Mouse (Mus musculus) urinary bladder, postnatal 25 days (tissue): ENCODE measurements around the gene Srrm2.

ENCODE experiments used
- DNase-seq: peaks from one replicate; pipeline ENCODE4 v3.0.0; 2022; ENCODE audit warnings: low spot score

Gene Srrm2

GRCm38 (mm10) chr17:23806867-23807266 lies 16.5 kb downstream of the Srrm2 start:
- DNase-seq, result no peak

DNA sequence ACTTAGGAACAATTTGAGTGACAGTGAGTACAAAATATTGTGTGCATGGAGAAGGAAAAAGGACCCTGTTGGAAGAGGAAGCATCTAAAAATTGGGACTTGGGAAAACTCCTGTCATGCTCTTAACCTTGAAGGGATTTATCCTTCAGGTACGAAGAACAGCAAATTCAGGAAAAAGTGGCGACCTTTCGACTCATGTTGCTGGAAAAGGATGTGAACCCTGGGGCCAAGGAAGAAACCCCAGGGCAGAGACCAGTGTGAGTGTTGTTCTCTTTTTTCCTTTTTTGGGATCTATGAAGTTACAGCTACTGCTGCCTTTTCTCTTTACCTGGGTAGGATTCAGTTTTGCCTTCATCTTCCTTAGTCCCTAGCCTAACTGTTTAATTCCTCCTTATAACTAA lies 17.6 kb downstream of the Srrm2 start:
- no peak for DNase-seq

- no peak for DNase-seq
Measured at GRCm38 (mm10) chr17:23815641-23816040, 25.3 kb downstream of the Srrm2 start.

- DNase-seq, result no peak
Measured at GRCm38 (mm10) chr17:23818579-23818978, 28.2 kb downstream of the Srrm2 start.

GRCm38 (mm10) chr17:23819235-23819634 lies 28.9 kb downstream of the Srrm2 start:
- DNase-seq, result no peak

- DNase-seq, result no peak
Measured at GRCm38 (mm10) chr17:23820731-23821130, 30.4 kb downstream of the Srrm2 start.

- DNase-seq, result no peak
Measured at GRCm38 (mm10) chr17:23822094-23822493, 31.8 kb downstream of the Srrm2 start.

DNA sequence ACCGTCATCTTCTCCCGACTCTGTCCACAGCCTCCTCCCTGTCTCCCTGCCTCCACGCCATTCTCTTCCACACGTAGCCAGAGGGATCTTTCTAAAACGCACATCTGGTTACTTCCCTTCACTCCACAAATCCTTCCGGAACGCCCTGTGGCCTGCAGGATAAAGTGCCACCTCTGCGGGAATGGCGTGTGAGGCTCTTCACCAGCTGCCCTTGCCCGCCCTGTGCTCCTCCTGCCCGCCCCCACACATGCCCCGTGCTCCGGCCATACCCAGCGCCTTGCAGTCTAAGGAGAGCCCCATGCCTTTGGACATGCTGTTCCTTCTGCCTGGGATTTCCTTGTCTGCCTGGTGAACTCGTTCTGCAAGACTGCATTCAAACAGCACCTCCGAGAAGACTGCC lies 32.7 kb downstream of the Srrm2 start:
- no peak for DNase-seq

DNA sequence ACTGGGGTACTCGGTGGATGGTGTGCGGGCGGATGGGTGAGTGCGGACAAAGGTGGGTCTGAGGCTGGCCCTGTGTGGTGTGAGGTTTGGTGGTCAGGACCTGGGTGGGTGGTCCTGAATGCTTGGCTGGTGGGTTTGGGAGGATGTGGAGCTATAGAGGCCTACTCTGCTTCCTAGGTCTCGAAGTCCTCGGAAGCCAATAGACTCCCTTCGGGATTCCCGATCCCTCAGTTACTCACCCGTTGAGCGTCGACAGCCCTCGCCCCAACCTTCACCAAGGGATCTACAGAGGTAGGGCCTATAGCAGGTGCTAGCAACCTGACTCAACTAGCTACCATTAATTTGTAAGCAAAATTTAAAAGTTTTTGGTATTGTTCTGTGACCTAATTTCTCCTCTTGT lies 33.3 kb downstream of the Srrm2 start:
- no peak for DNase-seq

DNA sequence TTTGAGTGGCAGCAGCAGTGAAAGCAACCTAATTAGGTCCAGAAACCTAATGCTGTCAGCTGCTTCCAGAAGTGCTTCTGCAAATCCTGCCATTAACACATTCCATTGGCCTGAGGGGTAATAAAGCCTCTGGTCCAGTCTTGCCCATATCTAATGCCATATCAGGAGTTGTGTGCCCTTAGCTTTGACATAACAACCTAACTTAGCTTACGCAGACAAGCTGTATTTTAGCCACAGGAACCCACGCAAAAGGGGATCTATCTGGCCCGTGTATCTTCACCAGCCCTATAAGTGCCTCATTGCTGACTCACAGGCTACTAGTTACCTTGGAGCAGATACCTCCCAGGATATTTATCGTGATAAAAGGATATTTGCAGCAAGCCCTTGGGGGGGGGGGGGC lies 35.3 kb downstream of the Srrm2 start:
- no peak for DNase-seq

DNA sequence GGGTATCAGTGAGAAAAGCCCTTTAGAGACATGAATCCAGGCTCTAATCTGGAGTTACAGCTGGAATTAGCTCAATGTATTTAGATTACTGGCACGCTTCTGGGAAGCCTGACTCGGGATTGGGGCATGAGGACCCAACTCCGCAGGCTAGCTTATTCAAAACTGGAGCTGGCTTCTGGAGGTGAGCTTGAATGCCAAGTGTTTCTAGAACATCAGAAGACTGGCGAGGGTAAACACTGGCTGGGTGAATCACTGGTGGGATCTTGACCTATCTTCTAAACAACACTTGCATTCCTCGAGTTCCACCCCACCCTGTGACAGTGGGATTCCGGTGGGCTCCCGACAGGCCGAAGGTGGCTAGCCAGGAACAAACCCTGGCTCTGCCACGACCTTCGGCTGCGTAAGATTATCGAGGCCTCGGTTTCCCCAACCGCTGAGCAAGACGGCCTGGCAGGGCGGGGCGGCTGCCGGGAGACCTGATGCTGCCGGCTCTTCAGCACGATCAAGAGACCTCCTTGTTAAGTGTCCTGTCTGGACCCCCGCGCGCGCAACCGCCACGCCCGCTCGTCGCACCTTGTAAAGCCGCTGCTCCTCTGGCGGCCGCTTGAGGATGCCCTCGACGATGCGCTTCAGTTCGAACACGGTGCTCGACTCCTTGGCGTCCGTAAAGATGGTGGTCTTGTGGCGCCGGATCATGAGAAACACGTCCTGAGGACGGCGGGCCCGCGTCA lies 38.1 kb downstream of the Srrm2 start:
- DNase-seq, result peak; percentile 47

DNA sequence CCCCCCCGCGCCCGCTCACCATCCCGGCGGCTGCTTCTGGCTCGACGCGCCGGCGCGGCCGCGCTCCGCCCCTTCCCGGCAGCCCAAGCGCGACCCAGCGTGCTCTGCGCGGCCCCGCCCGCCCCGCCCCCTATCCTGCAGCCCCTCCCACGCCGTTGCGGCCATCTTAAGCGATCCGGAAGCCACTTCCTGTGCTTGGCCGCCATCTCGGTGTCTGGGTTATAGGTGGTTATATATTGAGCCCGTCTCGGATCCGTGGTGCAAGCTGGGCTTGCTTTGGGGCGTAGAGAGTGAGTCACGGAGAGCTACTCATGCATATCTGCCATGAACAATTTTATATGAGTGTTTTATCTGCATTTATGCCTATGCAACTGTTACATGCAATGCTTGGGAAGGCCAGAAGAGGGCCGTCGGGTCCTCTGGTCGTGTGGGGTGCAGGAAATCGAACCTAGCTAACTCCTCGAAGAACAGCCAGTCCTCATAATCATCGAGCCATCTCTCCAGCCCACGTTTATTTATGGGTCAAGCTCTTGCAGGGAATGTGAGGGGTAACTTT lies 38.8 kb downstream of the Srrm2 start, which contains the start of gene Elob:
Gene Elob (minus strand): TSS at position 73 of the 556 bp plus-strand sequence.
- DNase-seq, result peak; percentile 69

GRCm38 (mm10) chr17:23831201-23831600 lies 40.9 kb downstream of the Srrm2 start:
- DNase-seq, result no peak

DNA sequence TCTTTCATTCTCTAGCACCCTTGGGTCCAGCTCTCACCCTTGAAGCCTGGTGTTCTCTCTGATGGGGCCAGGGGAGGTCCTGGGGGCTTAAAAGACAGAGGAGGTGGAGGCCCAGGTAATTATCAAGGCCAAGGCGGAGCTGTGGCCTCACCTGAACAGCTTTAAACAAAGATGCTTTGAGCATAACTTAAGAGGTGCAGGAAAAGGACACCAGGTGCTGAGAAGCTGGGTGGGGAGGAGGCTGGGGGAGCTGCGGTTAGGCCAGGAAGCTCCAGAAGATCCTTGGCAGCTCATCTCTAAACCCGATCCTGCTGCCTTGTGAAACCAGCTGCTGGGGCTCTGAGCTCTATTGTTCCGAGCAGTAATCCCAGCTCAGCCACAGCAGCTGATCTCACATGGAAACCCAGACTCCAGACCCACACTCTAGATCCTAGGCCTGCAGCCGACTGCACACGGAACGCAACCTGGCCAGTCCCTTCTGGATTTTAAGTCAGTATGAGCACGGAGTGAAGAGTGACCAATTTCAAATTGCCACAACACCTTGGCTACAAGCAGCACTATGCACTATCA lies 45.8 kb downstream of the Srrm2 start, which contains the start of gene Prss33:
Gene Prss33 (minus strand): TSS at position 51 of the 570 bp plus-strand sequence.
- no peak for DNase-seq

DNA sequence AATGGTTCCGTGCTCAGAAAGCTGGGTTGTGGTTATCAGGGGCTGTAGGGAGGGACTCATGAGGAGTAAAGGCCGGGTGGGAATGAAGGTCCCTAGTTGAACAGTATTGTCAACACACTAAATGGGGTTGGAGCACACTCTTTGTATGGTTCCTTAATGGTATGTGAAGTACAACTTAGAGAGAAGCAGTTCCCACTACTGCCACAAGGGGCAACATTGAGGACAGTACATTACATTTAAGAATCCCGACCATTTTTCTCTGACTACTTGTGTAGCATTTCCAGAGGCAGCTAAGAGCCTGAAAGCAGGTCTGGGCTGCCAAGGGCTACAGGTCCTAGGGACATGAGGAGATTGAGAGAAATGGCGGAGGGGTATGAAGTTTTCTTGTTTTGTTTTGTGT lies 50.8 kb downstream of the Srrm2 start:
- peak; percentile 40 for DNase-seq

DNA sequence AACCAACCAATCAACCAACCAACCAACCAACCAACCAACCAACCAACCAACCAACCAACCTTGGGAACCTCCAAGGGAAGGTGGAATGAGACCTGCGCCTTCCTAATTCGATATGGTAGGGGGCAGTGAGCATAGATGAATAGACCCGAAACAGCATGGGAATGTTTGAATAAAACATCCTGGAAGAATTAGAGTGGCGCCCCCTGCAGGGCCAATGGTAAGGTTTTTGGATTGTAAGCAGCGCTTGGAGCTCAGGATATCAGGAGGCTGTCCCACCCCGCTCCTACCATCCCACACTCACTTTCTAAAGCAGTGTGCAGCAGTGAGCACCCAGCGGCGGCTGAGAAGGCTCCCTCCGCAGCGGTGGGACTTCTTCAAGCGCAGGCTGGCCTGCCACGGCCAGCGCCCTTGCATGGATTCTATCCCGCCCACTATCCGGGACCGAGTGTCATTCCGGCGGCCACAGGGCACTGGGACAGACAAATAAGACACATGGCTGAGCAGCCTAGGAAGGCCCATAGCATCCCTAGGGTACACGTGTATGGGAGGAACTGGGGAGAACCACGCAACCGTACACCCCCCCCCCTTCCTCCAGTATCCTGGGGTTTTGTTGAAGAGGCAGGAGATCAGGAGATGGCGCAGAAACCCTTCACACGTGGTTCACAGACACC lies 52.9 kb downstream of the Srrm2 start:
- DNase-seq, result no peak

DNA sequence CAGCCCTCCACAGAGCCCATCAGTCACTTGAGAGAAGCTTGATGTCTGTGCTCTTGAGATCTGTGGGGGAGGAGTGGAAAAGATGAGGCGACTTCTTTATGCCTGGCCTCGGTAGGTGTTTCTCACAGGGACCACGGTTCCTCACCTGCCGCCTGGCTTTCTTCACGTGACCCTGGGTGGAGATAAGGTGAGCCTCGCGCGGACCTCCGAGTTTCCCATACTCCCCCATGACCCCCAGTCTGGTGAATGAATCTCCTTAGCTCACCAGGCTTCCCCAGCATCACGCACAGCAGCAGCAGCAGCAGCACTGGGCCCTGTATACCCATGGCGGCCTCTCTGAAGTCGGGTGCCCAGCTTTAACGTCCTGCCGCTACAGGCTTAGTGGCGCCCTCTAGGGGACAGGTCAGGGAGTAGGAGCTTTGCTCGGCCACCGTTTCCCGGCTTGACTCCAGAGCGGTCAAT lies 53.5 kb downstream of the Srrm2 start, which contains the start of the genes Prss32 and Prss41:
Gene Prss32 (plus strand): TSS at position 44 of the 462 bp plus-strand sequence.
Gene Prss41 (minus strand): TSS at position 361 of the 462 bp plus-strand sequence.
- DNase-seq, result peak; percentile 42

DNA sequence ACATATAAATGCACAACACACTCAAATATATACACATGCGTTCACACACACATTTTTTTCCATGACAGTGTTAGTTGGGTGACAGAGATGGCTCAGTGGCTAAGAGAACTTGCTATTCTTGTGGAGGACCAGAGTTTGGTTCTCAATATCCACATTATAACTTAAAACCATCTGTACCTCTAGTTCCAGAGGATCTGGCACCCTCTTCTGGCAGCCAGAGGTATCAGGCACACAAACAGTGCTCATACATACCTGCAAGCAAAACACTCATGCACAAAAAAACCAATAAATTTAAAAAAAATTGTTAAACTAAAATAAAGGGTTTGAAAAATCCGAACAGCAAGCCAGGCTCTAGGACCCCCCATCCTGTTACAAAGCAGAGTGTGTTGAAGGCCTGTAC lies 59.7 kb downstream of the Srrm2 start:
- no peak for DNase-seq

GRCm38 (mm10) chr17:23850853-23851749 lies 60.8 kb downstream of the Srrm2 start:
- peak; percentile 69 for DNase-seq

GRCm38 (mm10) chr17:23853292-23853691 lies 63.0 kb downstream of the Srrm2 start:
- peak; percentile 44 for DNase-seq

- no peak for DNase-seq
Measured at GRCm38 (mm10) chr17:23854229-23854765, 64.0 kb downstream of the Srrm2 start.
